Mouse (Mus musculus): ENCODE data around the gene Rln3. TPM values are rescaled to one million over a fixed set of nuclear protein-coding genes. Genes with fewer than 3 reads are reported as not detected.
A peak's percentile ranks its signal among the peaks of the same experiment; 100 is the strongest.
"Not testable (repeated sequence)": the region's sequence is repeated elsewhere in the genome, so short reads cannot be mapped to it uniquely, and the experiment has no call there.

Gene Rln3
- polyA plus RNA-seq, 1 experiment from 2014 or later = not detected

DNA sequence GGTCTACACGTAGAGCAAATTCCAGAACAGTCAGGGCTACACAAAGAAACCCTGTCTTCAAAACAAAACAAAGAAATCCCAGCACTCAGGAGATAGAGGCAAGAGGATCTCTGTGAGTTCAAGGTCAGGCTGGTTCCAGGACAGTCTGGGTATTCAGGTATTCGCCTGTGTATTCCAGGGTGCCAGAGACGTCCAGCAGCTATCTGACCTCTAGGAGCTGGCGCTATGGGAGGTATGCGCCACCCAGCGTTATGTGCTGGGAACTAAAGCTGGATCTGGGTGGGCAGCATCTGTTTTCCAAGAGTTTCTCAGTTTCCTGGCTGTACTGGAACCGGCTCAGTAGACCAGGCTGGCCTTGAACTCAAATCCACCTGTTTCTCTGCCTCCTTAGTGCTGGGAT lies 36.4 kb downstream of the Rln3 start:
- 35% methylated on average over 7 of the region's 7 CpGs for WGBS
- Histone ChIP-seq H3K27ac (ENCODE audit: low read depth, low read length) (no peak overlapping the region), H3K4me1 (replicated peaks; ENCODE audit: control insufficient read depth, insufficient read depth, low read length) (peaks cover 16% of the 10 kb centered on the region), H3K4me3 (ENCODE audit: low read depth, low read length) (no peak overlapping the region), H3K9ac (ENCODE audit: low read depth, low read length) (no peak overlapping the region), H3K27me3 (replicated peaks; ENCODE audit: control insufficient read depth, insufficient read depth, low read length) (peaks cover 39% of the 10 kb centered on the region), H3K36me3 (ENCODE audit: control insufficient read depth, insufficient read depth, low read length) (no peaks in the 10 kb centered on the region), H3K4me2 (no peak overlapping the region), H3K9me3 (ENCODE audit: control insufficient read depth, low read length) (no peaks in the 10 kb centered on the region)
- DNase-seq (ENCODE audit: low spot score) (no peak), ATAC-seq (replicated peaks; ENCODE audit: low FRiP score) (no peak)

DNA sequence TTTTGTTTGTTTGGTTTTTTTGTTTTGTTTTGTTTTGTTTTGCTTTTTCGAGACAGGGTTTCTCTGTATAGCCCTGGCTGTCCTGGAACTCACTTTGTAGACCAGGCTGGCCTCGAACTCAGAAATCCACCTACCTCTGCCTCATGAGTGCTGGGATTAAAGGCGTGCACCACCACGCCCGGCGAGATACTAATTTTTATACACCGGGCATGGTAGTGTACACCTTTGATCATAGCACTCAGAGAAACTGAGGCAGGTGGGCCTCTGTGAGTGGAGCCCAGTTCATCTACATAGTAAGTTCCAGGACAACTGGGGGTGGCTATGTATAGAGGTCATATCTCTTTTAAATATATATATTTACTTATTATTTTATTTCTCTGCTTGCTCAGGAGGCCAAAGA lies 39.3 kb downstream of the Rln3 start:
- H3K4me1 ChIP-seq (replicated peaks; ENCODE audit: control insufficient read depth, insufficient read depth, low read length) = peaks cover 14% of the 10 kb centered on the region

DNA sequence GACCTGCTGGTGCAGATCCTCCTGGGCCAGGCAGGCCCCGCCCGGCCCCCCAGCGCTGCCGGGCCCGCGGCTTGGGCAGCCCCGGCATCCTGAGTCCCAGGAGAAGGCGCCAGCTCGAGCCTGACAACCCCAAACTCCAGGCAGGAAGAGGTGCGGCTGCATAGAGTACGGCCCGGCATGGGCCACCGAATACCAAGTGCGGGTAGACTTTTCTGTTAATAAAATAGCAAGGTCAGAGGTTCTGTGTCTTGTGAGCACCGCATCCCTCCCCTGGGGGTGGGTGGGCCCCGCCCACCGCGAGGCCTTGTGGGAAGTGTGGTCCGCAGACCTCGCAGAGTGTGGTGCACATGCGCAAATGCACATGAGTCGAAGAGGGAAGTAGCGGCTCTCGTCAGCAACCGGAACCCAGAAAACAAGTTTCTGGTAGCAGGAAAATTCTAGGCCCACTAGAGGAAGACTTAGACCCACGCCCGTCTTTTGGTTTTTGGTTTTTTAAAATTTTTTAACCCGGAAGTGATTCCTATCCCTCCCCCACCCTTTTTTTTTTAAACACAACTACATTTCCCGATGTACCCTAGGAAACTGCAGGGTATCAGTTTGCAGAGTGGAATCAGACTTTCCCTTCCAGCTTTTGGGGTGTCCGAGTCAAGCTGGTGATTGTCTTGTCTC lies 40.1 kb downstream of the Rln3 start:
- H3K9me3 ChIP-seq (ENCODE audit: control insufficient read depth, low read length) = no peaks in the 10 kb centered on the region
- H3K27ac ChIP-seq (ENCODE audit: low read depth, low read length) = peak overlapping the region; percentile 88
- peak; percentile 91 for DNase-seq (ENCODE audit: low spot score)
- peak; percentile 88 for ATAC-seq (replicated peaks; ENCODE audit: low FRiP score)
- peaks cover 17% of the 10 kb centered on the region for H3K36me3 ChIP-seq (ENCODE audit: control insufficient read depth, insufficient read depth, low read length)
- H3K9ac ChIP-seq (ENCODE audit: low read depth, low read length) = peak overlapping the region; percentile 71
- peaks cover 14% of the 10 kb centered on the region for H3K4me1 ChIP-seq (replicated peaks; ENCODE audit: control insufficient read depth, insufficient read depth, low read length)
- WGBS = 3% methylated on average over 30 of the region's 30 CpGs
- H3K4me3 ChIP-seq (ENCODE audit: low read depth, low read length) = peak overlapping the region; percentile 59
- H3K27me3 ChIP-seq (replicated peaks; ENCODE audit: control insufficient read depth, insufficient read depth, low read length) = peaks cover 4% of the 10 kb centered on the region
- H3K4me2 ChIP-seq = peak overlapping the region; percentile 92

More for the DNA sequence above, 39.3 kb downstream of the Rln3 start:
- H3K36me3 ChIP-seq (ENCODE audit: control insufficient read depth, insufficient read depth, low read length); DNase-seq (ENCODE audit: low spot score); H3K4me3 ChIP-seq (ENCODE audit: low read depth, low read length); H3K4me2 ChIP-seq; H3K9ac ChIP-seq (ENCODE audit: low read depth, low read length); H3K9me3 ChIP-seq (ENCODE audit: control insufficient read depth, low read length); ATAC-seq (replicated peaks; ENCODE audit: low FRiP score); H3K27ac ChIP-seq (ENCODE audit: low read depth, low read length): not testable (repeated sequence)
- H3K27me3 ChIP-seq (replicated peaks; ENCODE audit: control insufficient read depth, insufficient read depth, low read length) = peaks cover 13% of the 10 kb centered on the region
- WGBS = 91% methylated on average over 7 of the region's 7 CpGs

DNA sequence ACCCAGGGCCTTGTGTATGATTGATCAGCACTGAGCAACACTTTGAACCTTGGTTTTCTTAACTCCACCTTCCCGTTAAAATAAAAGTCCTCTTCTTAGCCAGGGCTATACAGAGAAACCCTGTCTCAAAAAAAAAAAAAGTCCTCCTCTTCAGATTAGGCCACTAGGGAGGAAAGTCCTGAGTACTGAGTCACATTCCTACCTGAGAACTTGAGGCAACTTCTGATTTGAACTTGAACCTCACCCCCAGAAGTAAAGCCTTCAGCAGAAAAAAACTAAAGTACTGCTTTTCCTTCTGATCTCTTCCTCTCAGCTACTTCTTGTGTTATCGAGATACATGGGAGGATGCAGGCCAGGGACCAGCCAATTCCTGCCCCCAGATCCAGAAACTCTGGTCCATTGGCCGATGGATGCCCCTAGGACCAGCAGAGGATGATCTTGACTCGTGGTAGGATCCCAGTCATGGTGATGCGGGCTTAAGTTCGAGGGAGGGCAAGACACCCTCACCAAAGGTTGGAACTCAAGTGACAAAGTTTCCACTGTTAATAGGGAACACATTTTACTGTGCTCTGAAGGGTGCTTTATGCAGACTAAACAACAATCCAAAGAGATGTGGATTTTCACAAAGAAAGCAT lies 41.1 kb downstream of the Rln3 start:
- Histone ChIP-seq H3K27ac (ENCODE audit: low read depth, low read length) (no peak overlapping the region), H3K9me3 (ENCODE audit: control insufficient read depth, low read length) (no peaks in the 10 kb centered on the region), H3K4me1 (replicated peaks; ENCODE audit: control insufficient read depth, insufficient read depth, low read length) (peaks cover 21% of the 10 kb centered on the region)

DNA sequence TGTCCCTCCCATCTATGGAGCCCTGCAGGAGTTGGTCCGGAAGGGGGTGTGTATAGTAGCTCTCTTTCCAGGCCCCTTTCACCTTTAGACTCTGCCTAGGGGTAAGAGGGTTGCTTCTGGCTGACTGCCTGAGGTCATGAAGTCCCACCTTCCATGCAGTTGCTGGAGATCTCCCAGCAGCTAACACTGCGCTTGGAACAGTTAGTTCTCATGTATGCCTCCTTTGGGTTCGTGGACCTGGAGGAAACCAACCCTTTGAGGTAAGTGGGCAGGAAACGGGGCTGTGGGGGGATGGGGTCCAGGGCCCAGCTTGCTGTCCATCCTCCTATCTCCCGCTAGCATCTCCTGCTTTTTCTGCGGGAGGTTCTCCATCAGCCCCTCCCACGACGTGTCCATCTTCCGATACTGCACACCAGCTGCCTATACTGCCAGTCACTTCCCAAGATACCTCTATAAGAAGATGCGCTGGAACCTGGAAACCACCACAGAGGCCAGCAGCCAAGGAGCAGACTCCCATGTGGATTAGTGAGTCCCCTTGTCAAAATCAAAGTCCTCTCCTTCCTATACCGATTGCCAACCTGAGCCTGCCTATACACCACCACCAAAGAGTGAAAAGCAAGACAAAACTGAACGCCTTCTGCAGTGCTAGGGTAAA lies 41.7 kb downstream of the Rln3 start:
- ATAC-seq (replicated peaks; ENCODE audit: low FRiP score) = no peak
- H3K9me3 ChIP-seq (ENCODE audit: control insufficient read depth, low read length) = no peaks in the 10 kb centered on the region
- no peak overlapping the region for H3K27ac ChIP-seq (ENCODE audit: low read depth, low read length)
- H3K36me3 ChIP-seq (ENCODE audit: control insufficient read depth, insufficient read depth, low read length) = peaks cover 18% of the 10 kb centered on the region
- H3K4me1 ChIP-seq (replicated peaks; ENCODE audit: control insufficient read depth, insufficient read depth, low read length) = peaks cover 22% of the 10 kb centered on the region
- DNase-seq (ENCODE audit: low spot score) = no peak
- H3K9ac ChIP-seq (ENCODE audit: low read depth, low read length) = no peak overlapping the region
- no peak overlapping the region for H3K4me2 ChIP-seq
- H3K27me3 ChIP-seq (replicated peaks; ENCODE audit: control insufficient read depth, insufficient read depth, low read length) = 0 out of 2 replicates have a peak, but pooled peaks cover 2% of the 10 kb centered on the region
- 64% methylated on average over 12 of the region's 12 CpGs for WGBS
- H3K4me3 ChIP-seq (ENCODE audit: low read depth, low read length) = no peak overlapping the region

More for the DNA sequence above, 41.1 kb downstream of the Rln3 start:
- Histone ChIP-seq H3K4me2 (peak overlapping the region; percentile 92), H3K4me3 (ENCODE audit: low read depth, low read length) (no peak overlapping the region; the same call in 1 of the 2 replicates), H3K27me3 (replicated peaks; ENCODE audit: control insufficient read depth, insufficient read depth, low read length) (0 out of 2 replicates have a peak, but pooled peaks cover 2% of the 10 kb centered on the region), H3K36me3 (ENCODE audit: control insufficient read depth, insufficient read depth, low read length) (peaks cover 18% of the 10 kb centered on the region), H3K9ac (ENCODE audit: low read depth, low read length) (peak overlapping the region; percentile 71)
- WGBS = 77% methylated on average over 6 of the region's 6 CpGs
- no peak for DNase-seq (ENCODE audit: low spot score)
- no peak for ATAC-seq (replicated peaks; ENCODE audit: low FRiP score)

DNA sequence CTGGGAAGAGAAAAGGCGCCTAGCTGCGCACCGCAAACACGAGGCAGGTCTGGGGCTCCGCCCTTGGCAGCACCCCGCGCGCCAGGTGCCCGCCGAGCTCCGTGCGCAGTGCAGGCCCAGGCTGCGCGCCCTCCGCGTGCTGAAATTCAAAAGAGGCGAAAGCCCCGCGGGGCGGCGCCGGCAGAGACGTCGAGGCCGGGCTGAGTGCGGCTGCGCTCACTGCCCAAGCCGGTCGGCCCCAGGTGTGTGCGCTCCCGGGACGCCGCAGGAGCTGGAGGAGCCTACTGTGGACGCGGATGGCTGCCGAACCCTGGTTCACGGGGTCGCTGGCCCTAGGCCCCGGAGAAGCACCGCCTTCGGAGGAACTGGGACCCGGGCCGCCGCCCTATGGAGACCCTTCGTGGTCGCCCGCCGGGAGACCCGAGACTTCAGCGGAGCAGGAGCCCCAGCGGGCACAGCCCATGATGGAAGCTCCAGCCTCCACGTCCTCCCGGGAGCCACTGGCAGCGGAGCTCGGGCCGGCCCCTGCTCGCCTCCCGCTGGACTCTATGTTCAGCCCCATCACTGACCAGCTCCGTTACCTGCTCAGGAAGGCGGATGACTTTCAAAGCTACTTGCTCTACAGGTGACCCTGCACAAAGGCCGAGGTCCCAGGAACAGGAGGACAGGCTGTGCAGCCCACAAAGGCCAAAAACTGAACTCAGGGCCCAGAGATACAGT lies 43.4 kb downstream of the Rln3 start, which contains the start of gene 1700067K01Rik:
TSS of gene 1700067K01Rik (plus strand) at position 222 of the 720 bp plus-strand sequence.
- 57% methylated on average over 61 of the region's 61 CpGs for WGBS

DNA sequence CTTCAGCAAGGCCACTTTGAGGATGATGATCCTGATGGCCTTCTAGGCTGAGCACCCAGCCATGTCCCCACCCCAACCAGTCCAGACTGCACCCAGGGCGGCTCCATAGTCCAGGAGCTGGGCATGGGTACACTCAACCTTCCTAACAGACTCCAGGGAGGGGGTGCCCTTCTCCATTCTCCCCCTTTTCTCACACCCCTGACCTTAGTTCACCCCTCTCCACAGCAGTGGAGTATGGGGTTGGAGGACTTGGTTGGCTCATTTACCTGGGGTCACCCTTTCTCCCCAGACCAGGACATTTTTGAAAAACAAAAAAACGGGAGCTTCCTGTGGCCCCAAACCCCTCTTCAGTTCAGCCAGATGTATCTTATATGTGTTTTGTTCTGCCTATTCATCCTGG lies 45.0 kb downstream of the Rln3 start:
- H3K9ac ChIP-seq (ENCODE audit: low read depth, low read length) = no peak overlapping the region
- 86% methylated on average over 2 of the region's 2 CpGs for WGBS
- no peak for ATAC-seq (replicated peaks; ENCODE audit: low FRiP score)
- H3K4me3 ChIP-seq (ENCODE audit: low read depth, low read length) = peak overlapping the region; percentile 92; the same call in 1 of the 2 replicates
- no peaks in the 10 kb centered on the region for H3K9me3 ChIP-seq (ENCODE audit: control insufficient read depth, low read length)
- H3K4me1 ChIP-seq (replicated peaks; ENCODE audit: control insufficient read depth, insufficient read depth, low read length) = peaks cover 27% of the 10 kb centered on the region
- no peak overlapping the region for H3K27ac ChIP-seq (ENCODE audit: low read depth, low read length)
- no peak for DNase-seq (ENCODE audit: low spot score)
- 0 out of 2 replicates have a peak, but pooled peaks cover 2% of the 10 kb centered on the region for H3K27me3 ChIP-seq (replicated peaks; ENCODE audit: control insufficient read depth, insufficient read depth, low read length)
- peak overlapping the region; percentile 74 for H3K4me2 ChIP-seq
- H3K36me3 ChIP-seq (ENCODE audit: control insufficient read depth, insufficient read depth, low read length) = peaks cover 18% of the 10 kb centered on the region

More for the DNA sequence above, 43.4 kb downstream of the Rln3 start, which contains the start of gene 1700067K01Rik:
- H3K36me3 ChIP-seq (ENCODE audit: control insufficient read depth, insufficient read depth, low read length) = peaks cover 18% of the 10 kb centered on the region
- ATAC-seq (replicated peaks; ENCODE audit: low FRiP score) (no peak), DNase-seq (ENCODE audit: low spot score) (no peak)
- H3K9ac ChIP-seq (ENCODE audit: low read depth, low read length) = no peak within 1 kb of the TSS; the same call in 1 of the 2 replicates
- H3K27ac ChIP-seq (ENCODE audit: low read depth, low read length) = no peak within 1 kb of the TSS
- H3K9me3 ChIP-seq (ENCODE audit: control insufficient read depth, low read length) = no peaks in the 10 kb centered on the region
- H3K4me3 ChIP-seq (ENCODE audit: low read depth, low read length) = 0 out of 2 replicates have a peak within 1 kb of the TSS, but pooled peaks have one; percentile 12
- peaks cover 22% of the 10 kb centered on the region for H3K4me1 ChIP-seq (replicated peaks; ENCODE audit: control insufficient read depth, insufficient read depth, low read length)
- H3K27me3 ChIP-seq (replicated peaks; ENCODE audit: control insufficient read depth, insufficient read depth, low read length) = 0 out of 2 replicates have a peak, but pooled peaks cover 2% of the 10 kb centered on the region
- peak within 1 kb of the TSS; percentile 34 for H3K4me2 ChIP-seq

Measured in liver, embryonic 11.5 days (tissue).